Mouse (Mus musculus): ENCODE measurements around the gene Taf15.

DNA sequence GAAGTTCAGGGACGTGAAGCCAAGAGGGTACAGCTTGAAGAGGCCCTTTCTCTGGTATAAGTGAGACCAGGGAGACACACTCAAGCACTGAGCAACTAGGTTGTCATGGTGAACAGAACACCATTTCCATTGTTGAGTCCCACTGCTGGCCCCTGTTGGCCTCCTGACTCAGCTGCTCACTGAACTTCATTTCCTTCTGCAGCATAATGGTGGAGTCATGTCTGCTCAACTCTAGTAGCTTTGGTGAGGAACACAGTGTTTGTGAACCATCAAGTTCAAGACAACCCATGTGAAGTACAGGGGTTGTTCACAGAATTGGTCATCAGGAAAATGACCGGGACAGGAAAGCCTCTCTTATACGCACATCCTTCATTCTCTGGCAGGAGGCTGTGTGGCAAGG is 49.2 kb downstream of the Taf15 start, which contains the start of gene Heatr9:
- TF ChIP-seq CTCF (IDR thresholded peaks at IDR 0.05; ENCODE audit: low read depth, low read length) (no peak), POLR2A (IDR thresholded peaks at IDR 0.05; ENCODE audit: extremely low read depth, insufficient read depth, low read length) (no peak)
